Mouse (Mus musculus) R1 (cell line): ENCODE data around the gene Sephs2.
A peak's percentile ranks its signal among the peaks of the same experiment; 100 is the strongest.

ENCODE experiments used
- DNase-seq: peaks from one replicate; pipeline ENCODE4 v3.0.0-alpha.2; 2018; ENCODE audit warnings: low read depth, low spot score

Sephs2 gene

GRCm38 (mm10) chr7:127273925-127274789 is at the start of gene Sephs2:
Gene Sephs2 (minus strand): TSS chr7:127274055.
- peak; percentile 97 for DNase-seq

GRCm38 (mm10) chr7:127322085-127322484 is 48.2 kb upstream of the Sephs2 start:
- no peak for DNase-seq

GRCm38 (mm10) chr7:127321106-127321505 is 47.3 kb upstream of the Sephs2 start:
- no peak for DNase-seq

- DNase-seq = no peak
Observed at GRCm38 (mm10) chr7:127313912-127314311, 40.1 kb upstream of the Sephs2 start.

GRCm38 (mm10) chr7:127309951-127310350 is 36.1 kb upstream of the Sephs2 start:
- peak; percentile 69 for DNase-seq

GRCm38 (mm10) chr7:127308887-127309286 is 35.0 kb upstream of the Sephs2 start:
- peak; percentile 80 for DNase-seq

GRCm38 (mm10) chr7:127308431-127308830 is 34.6 kb upstream of the Sephs2 start:
- peak; percentile 18 for DNase-seq

GRCm38 (mm10) chr7:127297586-127298193 is 23.8 kb upstream of the Sephs2 start:
- DNase-seq = no peak

GRCm38 (mm10) chr7:127296786-127297555 is 23.1 kb upstream of the Sephs2 start:
- DNase-seq = no peak

GRCm38 (mm10) chr7:127296098-127296497 is 22.2 kb upstream of the Sephs2 start, which contains the start of gene Itgal:
Gene Itgal (plus strand): TSS chr7:127296260.
- no peak for DNase-seq

- no peak for DNase-seq
Observed at GRCm38 (mm10) chr7:127290142-127290541, 16.3 kb upstream of the Sephs2 start.

- no peak for DNase-seq
Observed at GRCm38 (mm10) chr7:127289306-127289705, 15.5 kb upstream of the Sephs2 start.

- no peak for DNase-seq
Observed at GRCm38 (mm10) chr7:127287940-127288339, 14.1 kb upstream of the Sephs2 start.

- no peak for DNase-seq
Observed at GRCm38 (mm10) chr7:127285154-127285553, 11.3 kb upstream of the Sephs2 start.

- no peak for DNase-seq
Observed at GRCm38 (mm10) chr7:127282190-127282589, 8.3 kb upstream of the Sephs2 start.

GRCm38 (mm10) chr7:127281114-127281513 is 7.3 kb upstream of the Sephs2 start:
- DNase-seq = no peak

- no peak for DNase-seq
Observed at GRCm38 (mm10) chr7:127280092-127280491, 6.2 kb upstream of the Sephs2 start.

GRCm38 (mm10) chr7:127278311-127278710 is 4.5 kb upstream of the Sephs2 start:
- peak; percentile 77 for DNase-seq

- DNase-seq = no peak
Observed at GRCm38 (mm10) chr7:127276519-127276961, 2.7 kb upstream of the Sephs2 start.

- DNase-seq = peak; percentile 41
Observed at GRCm38 (mm10) chr7:127273118-127273923, 534 bp downstream of the Sephs2 start.

GRCm38 (mm10) chr7:127272566-127272965 is 1.3 kb downstream of the Sephs2 start:
- DNase-seq = no peak
